Mouse (Mus musculus): ENCODE measurements at regions not wholly inside any gene's neighbourhood (a gene's known extent, or its start where the extent isn't known, plus 50 kb on each side); places are given as distances from the start of the nearest gene placed in this dataset.
A peak's percentile ranks its signal among the peaks of the same experiment; 100 is the strongest.

GRCm38 (mm10) chr4:95185916-95186200 is 133.8 kb upstream of the Jun start:
- DNase-seq: no peak

- DNase-seq: no peak
These were observed 136.1 kb upstream of the Jun start for GRCm38 (mm10) chr4:95188107-95188506.

- DNase-seq: no peak
These were observed 139.8 kb upstream of the Jun start for GRCm38 (mm10) chr4:95191654-95192406.

GRCm38 (mm10) chr4:95192562-95192961 is 140.5 kb upstream of the Jun start:
- no peak for DNase-seq

DNA sequence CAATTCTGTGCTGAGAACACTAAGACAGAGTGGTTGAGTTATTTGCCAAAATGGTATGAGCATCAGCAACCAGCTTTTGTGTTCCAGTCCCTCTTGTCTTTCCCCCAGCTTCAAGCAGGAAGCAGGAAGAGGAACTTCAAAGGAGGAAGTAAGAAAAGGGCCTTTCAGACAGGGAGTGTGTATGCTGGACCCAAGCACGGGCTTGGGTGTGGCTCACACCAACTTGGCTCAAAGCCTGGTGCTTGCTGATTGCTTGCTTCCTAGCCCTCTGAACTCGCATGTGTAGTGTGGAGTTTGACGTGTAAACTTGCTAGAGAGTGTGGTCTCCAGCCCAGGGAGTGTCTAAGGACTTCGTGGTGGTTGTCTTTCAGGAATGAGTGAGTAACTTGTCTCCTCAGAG is 141.0 kb upstream of the Jun start:
- peak; percentile 52 for DNase-seq

DNA sequence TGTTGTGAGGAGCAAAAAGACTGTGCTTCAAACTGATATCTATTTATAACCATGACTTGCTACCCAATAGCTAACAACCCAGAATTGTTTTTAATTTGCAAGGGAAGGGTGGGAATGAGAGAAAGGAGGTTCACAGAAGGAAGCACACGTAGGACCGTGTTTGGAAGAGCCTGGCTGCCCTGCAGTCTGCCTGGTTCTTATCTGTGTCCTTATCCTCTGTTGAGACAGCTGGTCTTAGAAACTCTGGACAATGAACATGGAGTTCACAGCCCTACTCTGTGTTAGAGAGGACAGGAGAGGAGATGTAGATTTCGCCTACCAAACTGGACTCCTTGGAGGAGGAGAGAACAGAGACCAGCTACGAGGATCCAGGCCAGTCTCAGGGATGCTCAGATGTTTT is 141.5 kb upstream of the Jun start:
- DNase-seq: no peak

DNA sequence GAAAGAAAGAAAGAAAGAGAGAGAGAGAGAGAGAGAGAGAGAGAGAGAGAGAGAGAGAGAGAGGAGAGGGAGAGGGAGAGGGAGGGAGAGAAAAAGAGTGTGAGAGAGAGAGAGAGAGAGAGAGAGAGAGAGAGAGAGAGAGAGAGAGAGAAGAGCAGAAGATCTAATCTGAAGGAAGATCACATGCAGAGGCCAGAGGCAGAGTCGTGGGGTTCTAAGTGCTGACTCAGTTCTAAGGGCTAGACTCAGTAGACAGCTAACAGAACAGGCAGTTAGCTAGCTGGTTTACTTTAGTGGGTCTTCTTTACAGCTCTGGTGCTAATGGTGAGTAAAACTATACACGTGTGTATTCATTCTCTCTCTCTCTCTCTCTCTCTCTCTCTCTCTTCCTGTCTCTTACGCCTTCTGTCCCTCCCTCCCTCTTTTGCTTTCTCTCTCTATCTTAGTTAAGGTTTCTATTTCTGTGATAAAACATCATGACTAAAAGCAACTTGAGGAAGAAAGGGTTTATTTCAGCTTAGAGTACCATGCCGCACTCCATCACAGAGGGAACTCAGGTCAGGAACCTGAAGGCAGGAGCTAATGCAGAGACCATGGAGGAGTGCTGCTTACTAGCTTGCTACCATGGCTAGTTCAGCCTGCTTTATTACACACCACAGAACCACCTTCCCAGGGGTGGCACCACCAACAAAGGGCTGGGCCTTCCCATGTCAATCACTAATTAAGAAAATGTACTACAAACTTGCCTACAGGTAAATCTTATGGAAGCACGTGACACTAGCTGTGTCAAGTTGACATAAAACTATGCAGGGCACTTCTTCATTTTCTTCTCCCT is 142.8 kb upstream of the Jun start:
- DNase-seq: no peak

- DNase-seq: no peak
These were observed 144.1 kb upstream of the Jun start for GRCm38 (mm10) chr4:95196106-95196505.

DNA sequence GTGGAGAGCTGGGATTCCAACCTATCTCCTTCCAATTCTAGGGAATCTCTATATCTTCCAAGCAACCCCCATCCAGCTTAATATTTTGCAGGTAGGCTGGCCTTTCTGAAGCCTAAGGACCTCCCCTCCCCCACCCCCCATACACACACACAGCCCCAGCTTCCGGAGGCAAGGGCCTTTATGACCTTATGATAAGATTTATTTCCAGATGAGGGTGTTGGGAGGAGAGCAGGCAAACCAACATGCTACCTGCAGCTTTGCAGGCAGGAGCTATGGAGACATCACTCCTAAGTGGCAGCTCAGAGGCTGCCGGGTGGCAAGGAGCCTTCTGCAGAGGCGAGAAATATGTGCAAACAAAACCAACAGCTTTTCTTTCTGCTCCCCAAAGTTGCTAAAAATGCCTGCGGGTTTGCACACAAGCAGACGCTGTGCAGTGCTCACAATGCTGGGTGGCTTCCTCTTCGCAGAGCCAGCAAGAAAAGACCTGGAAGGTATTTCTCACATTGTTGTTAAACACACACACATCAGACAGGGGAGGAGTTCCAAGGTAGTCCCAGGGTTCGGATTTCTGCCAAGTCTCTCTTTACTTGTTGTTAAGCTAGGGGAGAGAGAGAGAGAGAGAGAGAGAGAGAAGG is 145.2 kb upstream of the Jun start:
- DNase-seq: no peak

DNA sequence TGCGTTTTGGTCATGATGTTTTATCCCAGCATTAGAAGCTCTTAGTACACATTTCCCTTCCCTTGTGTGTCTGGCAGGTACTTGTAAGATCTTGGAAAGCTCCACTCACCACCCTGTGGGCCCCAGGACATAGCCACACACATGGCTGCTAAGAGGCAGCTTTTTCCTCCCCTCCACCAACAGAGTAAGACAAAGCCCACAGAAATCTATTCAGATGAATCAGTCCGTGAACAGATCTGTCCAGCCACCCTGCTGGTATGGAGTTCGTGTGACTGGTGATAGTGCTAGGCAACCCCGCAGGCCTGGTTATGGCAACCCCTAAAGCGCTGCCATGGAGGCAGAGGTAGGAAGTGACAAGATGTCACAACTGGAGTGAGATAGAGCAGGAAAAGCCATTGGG is 147.4 kb upstream of the Jun start:
- no peak for DNase-seq

GRCm38 (mm10) chr4:95200130-95200529 is 148.1 kb upstream of the Jun start:
- peak; percentile 55 for DNase-seq

GRCm38 (mm10) chr4:95202478-95202877 is 150.5 kb upstream of the Jun start:
- no peak for DNase-seq

- no peak for DNase-seq
These were observed 151.6 kb upstream of the Jun start for GRCm38 (mm10) chr4:95203577-95203976.

- no peak for DNase-seq
These were observed 153.3 kb upstream of the Jun start for GRCm38 (mm10) chr4:95205372-95205771.

DNA sequence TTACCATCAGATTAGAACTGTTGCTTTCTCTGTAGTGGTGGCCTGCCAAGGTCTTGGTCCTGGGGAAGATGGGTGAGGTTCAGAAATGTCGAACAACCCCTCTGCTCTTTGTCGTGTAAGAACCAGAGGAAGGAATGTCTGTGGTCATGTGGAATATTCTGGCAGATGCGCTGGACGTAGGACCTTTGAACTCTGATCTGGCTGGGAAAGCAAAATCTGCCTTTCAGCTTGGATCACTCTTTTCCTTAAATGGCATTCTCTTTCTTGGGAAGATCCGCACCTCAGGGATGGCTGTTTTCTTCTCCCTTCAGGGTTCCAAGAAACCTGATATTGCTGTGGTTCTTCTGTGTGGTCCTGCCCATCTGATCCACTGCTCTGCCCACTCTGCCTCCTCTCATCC is 155.8 kb upstream of the Jun start:
- peak; percentile 49 for DNase-seq

DNA sequence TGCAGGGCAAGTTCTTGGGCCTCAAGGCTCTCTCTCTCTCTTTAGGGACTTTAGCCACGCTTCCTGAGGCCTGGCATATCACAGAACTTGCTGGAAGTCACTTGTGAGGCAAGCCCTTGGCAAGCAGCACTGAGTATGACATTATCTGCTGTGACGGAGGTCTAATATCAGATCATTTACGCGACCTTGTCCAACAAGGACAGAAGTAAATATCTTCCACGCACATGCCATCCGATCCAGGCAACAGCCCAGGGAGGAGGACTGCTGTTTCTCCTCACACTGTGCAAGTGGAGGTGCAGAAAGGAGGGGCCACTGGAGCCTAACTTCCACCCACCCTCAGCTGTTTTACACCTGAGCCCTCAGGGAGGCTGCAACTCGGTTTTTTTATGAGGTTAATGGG is 156.8 kb upstream of the Jun start:
- DNase-seq: no peak

- no peak for DNase-seq
These were observed 157.5 kb upstream of the Jun start for GRCm38 (mm10) chr4:95209322-95210119.

GRCm38 (mm10) chr4:95212561-95212960 is 160.5 kb upstream of the Jun start:
- no peak for DNase-seq

DNA sequence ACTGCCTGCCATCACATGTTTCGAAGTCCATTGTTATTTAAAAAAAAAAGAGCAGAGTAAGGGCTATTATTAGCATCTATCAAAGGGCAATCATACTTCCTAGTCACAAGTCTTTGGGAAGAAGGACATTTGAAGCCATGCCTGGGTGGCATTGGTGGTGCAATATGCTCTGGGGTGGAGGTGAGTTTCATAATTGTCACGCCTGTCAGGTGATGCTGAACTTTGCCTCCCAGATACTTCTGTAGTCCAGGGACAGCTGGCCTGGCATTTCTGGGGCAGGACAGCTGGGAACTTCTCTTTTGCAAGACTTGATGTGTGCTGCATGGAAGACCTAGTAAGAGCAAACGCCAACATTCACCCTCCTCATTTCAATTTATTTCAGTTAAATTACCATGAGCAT is 161.0 kb upstream of the Jun start:
- DNase-seq: no peak

DNA sequence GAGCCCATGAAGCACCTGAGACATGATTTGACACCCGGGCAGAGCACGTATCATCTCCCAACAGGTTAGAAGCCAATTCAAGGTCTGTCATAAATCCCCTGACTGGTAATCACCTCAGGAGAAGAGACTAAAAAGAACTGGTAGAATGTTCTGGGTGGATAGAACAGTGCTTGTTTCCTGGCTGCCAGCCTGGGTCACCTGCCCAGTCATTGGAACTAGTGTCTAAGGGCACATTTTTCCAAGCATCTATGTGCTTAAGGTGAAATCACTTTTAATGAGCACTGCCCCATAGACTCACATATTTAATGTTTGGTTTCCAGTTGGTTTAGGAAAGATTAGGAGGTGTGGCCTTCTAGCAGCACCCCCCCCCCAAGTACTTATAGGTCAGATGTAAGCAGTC is 162.0 kb upstream of the Jun start:
- DNase-seq: no peak

GRCm38 (mm10) chr4:95215187-95215586 is 163.2 kb upstream of the Jun start:
- DNase-seq: no peak

DNA sequence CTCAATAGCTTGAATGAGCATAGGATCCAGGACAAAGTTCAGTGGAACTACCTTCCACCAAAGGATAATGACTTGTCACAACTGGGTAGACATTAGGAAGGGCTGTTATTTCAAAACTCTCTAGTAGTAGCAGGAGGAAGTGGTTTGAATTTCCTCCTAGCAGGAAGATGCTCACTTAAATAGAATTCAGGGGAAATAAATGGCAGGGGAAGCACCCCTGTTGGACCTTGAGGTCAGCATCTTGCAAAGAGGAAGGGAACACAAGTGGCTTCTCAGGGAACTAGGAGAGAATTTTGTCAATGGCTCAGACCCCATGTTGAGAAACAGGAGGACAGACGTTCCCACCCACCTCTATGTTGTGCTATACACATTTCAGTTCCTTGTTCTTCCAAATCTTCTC is 178.4 kb upstream of the Jun start:
- DNase-seq: no peak

GRCm38 (mm10) chr4:95233034-95233433 is 181.0 kb upstream of the Jun start:
- no peak for DNase-seq

Data from kidney, adult 11 months (tissue).